Mouse (Mus musculus): ENCODE data around the gene Bmp2k. TPM values are rescaled to one million over a fixed set of nuclear protein-coding genes. Genes with fewer than 3 reads are reported as not detected.

The Bmp2k gene
- 2.4 TPM for polyA plus RNA-seq (2017; shearing (Covaris generic))

DNA sequence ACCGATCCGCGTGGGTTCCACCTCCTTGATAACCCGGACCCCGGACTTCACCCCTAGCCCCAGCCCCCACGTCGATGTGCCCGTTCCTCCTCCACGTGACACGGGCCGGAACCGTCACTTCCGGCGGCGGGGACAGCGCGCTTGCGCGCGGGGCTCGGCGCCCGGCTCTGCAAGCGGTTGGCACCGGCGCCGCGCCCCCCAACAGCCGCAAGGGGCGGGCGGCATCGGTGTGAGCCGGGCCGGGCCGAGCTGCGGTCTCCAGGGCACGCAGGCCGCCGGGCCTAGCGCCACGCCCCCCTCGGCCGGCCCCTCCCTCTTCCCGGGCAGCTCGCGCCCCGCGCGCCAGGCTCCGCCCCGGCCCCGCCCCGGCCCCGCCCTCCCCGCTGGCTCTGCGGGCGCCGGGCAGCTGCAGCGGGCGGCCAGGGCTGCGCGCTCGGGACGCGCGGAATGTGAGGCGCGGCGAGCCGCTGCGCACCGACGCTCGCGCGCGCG lies at the start of gene Bmp2k:
Bmp2k (plus strand) TSS at position 380 of the 492 bp plus-strand sequence.

DNA sequence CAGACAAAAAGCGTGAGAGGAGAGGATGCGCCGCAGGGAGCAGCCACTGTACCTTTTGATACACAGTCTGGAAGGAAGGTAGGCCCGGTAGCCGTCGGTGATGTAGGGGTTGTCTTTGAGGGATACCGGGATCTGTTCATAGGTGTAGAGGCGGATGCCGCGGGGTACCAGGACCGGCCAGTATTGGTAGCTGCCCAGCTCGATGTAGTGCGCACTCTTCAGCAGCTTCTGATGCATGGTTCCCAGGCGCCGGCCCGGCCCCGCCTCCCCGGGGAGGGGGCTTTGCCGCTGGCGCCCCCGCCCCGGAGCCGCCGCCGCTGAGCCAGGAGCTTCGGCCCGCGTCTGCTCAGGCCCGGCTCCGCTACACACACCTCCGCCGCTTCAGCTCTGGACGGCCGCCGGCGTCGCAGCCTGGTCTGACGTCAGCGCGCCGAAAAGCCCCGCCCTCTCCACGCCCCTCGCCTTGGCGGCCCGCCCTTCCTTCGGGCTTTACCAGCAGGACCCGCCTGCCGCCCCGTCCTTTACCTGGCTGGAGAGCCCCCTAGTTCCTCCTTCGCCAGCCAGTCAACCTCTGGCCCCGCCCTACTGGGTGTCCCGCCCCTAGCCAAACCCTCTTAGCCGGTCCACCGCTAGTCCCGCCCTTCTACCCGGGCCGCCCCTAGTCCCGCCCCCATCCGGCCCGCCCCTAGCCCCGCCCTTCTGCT lies 113.9 kb downstream of the Bmp2k start, which contains the start of gene Paqr3:
Paqr3 (minus strand) TSS at position 390 of the 704 bp plus-strand sequence.

Other genes with a start within 250 kb of the Bmp2k start
- 2.4 TPM for gene Anxa3, start 204.3 kb upstream of the Bmp2k start, polyA plus RNA-seq (2017; shearing (Covaris generic))
- gene Paqr3, start 113.9 kb downstream of the Bmp2k start, polyA plus RNA-seq (2017; shearing (Covaris generic)), result 1.3 TPM

Measured in CD4-positive, CD25-positive, alpha-beta regulatory T cell, adult 9 weeks (primary cell).